Mouse (Mus musculus): ENCODE measurements at regions not wholly inside any gene's neighbourhood (a gene's known extent, or its start where the extent isn't known, plus 50 kb on each side); places are given as distances from the start of the nearest gene placed in this dataset.

DNA sequence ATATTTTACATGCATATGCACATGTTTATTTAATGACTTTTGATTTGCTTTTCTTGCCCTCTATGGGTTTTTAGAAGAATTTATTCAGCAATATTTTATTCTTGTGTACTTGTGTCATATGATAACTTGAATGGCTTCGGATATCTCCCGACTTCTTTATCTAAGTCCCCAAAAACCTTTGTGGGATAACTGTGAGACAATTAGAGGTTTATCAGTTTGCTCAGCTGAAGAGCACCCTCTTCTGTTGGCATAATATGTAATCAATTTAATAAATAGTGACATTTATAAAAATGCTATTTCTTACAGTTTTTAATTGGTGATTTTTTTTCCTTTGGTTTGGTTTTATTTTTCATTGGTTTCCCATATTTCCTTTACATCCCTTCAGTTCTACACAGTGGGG lies 194.2 kb upstream of the Tent5a start:
- no peak for DNase-seq

DNA sequence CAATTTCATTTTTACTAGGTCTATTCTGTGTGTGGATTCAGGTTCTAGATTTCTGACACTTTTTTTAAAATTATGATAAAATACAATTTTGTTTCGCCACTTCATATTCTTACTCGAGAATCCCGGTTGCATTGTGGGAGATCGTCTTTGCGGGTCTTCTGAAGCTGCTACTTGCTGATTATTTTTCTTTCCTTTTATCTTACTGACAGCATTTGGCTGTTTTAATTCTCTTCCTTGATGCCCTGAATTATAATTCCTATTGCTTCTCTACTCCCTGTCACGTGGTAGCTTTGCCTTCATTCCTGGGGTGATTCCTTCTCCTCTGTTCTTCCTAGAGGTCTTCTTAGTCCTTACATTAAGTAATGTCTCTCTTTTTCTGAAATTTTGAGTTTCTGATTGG lies 193.8 kb upstream of the Tent5a start:
- DNase-seq: no peak

DNA sequence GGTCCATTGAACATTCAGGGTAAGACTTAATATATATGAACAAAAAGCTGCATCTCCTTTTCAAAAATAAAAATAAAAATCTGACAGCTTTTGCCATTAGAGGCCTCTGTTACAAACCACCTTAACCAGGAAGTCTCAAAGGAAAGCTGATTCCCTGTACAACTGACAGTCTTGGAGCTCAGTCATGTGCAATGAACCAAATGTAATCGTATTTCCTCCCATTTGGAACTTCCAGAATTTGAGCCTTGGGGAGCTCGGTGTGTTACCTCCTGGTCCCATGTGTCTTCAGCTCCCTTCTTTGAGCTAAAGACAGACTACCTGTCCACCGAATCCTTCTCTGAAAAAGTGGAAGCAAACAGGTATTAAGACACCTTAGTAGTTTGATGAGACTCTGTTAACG lies 171.9 kb upstream of the Tent5a start:
- no peak for DNase-seq

DNA sequence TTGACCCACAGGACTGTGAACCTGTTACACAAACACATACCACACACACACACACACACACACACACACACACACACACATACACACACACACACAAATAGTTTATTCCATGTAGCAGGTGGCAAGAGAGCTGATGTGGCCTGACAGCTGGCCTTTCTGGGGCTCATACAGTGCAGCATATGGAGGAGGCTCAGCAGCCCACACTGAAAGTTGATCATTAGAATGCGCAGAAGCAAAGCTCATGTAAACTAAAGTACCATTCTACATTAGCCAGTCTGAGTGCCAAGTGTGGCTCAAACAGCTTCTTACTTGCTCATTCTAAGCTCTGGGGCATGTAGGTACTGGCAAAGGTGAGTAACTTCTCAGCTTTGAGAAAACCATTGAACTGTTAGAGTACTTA lies 170.2 kb upstream of the Tent5a start:
- no peak for DNase-seq

DNA sequence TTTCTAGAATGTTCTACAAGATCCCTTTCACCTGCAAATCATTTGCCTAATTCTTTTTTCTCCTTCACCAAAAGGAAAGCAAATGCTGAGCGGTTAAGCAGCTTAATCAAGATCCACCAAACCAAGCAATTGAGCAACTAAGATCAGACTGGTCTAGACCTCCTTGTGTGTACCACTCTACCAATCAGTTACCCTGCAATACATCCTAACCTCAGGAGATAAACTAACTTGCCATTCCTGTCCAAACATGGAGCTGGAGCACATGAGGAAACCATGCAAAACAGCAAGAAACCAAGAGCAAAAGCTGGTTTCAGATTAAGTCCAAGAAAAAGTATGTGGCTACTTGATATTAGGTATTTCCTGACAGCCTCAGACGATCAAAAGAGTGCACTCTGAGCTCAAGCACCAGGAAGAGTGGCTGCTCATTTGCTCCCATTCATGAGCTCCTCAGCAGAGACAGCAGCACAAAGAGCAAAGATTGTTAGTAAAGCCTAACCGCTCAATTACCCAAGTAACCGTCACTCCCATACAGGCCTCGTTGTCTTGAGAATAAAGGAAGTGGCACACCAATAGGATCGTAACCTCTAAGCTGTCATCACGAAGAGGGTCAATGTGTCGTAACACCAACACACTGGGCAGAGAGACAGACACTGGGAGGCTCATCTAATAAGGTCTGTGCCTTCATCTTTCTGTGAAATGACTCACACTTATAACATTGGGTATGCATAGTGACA lies 169.5 kb upstream of the Tent5a start:
- no peak for DNase-seq

DNA sequence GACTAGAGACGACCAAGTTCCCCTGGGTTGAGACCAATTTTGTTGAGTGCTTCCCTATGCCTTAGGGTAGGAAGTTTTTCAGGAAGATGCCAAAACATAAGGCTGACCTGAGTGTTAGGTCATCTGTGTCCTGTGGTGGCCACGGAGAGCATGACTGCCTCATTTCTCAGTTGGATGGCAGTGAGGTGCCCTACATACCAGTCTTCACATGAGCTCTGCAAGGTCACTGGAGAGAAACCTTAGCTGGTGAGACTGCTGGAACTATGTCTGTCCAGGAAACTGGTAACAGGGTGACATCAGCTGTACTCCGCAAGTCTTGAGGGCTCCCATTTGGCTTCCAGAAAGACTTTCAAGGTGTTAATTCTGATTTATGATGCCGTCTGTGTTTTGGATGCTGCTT lies 167.9 kb upstream of the Tent5a start:
- DNase-seq: no peak

DNA sequence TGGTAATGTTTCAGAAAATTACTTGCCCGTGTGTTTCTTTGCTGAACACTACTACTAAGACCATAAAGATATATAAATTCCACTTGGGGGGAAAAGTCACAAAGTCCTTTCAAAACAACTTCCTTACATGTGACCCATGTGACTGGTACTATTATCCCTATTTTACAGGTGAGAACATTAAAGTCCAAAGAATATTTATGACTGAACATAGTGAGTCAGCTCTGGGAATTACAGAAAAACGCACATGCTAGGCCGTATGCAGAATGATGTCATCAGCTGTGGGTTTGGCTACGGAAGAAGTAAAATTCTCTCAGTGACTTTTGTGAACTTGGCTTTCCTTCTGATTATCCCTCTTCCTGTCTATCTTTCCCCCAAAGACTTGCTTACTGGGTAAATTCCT lies 166.6 kb upstream of the Tent5a start:
- DNase-seq: no peak

DNA sequence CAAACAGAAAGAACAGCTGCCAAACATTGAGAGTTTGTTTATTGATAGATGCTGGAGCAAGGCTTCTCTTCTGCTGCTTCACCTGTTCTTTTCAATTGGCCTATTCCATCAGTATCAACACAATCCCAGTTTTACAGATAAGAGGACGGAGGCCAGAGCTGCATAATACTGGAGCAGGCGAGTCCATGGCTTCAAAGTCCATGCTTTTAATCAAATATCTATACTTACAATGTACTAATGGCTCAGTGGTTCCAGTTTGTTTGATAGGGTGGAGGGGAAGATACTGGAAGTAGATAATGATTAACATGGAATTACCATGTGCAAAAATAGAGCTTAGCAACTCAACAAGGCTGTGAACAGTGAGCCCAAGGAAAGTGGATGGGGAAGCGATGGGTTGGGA lies 163.2 kb upstream of the Tent5a start:
- no peak for DNase-seq

DNA sequence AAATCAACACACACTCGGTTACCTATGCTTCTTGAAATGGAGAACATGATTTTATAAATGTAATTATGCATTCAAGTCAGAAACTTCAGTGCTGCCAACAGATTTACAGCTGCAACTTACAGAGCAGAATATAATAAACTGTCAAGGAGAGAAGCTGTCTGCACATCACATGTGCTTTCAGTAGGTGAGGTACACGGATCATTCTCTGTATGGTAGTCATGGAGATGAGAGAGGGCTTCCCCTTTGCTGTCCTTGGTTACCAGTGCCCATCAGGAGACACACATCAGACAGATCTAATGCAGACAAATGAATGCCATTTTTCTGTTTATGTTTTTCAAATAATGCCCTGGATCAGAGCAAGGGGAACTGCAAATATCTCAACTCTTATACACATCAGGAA lies 160.8 kb upstream of the Tent5a start:
- DNase-seq: no peak

DNA sequence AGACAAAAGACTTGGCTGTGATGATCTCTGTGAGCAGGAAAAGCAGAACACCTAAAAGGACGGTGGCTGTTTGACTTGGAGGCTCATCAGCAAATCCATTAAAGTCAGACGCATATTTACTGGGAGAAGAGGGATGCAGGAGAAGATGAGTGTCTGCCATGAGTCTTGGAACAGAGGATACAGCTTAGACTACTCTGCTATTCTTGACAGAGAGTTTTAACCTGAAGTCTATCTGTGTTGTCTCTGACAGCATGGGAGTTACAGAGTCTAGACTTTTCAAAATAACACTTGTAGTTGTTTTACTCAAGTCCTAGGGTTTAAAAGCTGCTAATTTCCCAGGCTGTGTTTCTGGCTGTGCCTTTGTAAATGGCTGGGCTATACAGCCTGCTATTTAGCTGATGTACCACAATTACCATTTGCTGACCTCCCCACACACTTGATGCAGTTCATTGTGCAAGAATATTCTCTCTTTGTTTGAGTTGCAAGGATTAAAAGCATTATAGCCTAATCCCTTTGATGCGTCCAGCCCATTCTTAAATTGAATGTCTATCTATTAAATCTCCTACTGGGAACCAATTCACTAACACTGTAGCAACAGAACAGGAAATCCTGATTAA lies 160.0 kb upstream of the Tent5a start:
- DNase-seq: no peak

DNA sequence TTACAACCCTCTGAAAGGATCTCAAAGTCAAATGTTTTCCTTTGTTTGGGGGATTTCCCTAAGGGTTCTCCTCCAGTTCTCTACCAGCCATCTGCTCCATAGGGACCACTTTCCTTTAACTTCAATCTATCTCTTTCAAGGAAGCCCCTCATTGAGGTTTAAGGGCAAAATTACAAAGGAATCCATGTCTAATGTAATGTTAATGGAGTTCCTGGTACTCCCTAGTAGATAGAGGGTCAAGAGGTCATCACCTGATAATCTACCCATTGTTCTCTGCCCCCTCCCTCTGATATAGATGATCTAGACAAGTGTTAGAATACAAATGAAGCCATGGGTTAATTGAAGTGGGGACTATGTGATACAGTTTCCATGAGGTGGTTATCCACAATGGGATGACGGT lies 158.6 kb upstream of the Tent5a start:
- DNase-seq: no peak

DNA sequence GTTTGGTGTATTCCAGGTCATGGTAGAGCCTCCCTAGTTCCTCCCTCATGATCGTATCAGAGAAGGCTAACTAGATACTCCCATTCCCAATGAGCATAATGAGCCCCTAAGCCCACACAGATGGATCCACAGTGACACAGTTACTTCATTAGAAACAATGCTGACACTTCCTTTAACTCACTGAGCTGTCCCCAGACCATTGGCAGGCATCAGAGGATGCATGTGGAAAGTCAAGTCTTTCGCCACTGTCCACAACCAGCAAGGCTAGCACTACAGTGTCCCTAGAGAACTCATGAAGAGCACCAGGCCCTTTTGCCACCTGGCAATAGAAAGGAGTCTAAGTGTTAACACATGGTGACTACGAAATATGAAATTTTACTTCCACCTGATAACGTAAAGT lies 156.1 kb upstream of the Tent5a start:
- no peak for DNase-seq

DNA sequence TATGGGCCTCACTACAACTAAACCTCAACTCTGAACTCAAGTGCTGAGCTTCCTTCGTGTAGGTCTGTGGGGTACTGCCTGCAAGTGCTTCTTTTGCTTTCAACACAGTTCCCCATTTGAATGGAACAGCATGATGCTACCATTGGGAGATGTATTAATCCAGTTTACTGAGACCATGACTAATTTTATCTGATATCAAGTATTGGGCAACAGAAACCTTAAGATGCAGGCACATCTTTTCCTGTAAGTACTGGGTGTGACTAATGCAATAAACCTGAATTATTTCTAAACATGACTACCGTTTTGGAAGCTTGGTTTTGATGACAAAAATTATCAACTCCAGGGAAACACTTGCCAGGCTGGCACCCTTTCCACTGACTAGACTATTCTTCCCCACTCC lies 153.4 kb upstream of the Tent5a start:
- DNase-seq: no peak

DNA sequence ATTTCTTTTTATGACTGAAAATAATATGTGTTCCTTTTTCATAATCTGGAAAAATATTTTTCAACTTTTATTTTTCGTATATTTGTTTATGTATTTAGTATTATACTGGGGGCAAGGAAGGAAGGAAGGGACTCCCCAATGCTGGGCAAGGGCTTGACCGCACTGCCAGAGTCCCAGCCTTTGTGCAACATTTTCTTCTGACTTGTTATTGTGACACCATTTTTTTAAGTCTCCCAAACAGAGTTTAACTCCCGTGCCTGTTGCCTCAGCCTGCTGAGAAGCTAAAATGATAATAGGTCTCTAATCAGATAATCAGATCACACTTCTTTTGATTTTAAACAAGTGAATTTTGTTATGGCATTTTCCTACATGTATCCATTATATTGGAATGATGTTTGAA lies 148.1 kb upstream of the Tent5a start:
- no peak for DNase-seq

DNA sequence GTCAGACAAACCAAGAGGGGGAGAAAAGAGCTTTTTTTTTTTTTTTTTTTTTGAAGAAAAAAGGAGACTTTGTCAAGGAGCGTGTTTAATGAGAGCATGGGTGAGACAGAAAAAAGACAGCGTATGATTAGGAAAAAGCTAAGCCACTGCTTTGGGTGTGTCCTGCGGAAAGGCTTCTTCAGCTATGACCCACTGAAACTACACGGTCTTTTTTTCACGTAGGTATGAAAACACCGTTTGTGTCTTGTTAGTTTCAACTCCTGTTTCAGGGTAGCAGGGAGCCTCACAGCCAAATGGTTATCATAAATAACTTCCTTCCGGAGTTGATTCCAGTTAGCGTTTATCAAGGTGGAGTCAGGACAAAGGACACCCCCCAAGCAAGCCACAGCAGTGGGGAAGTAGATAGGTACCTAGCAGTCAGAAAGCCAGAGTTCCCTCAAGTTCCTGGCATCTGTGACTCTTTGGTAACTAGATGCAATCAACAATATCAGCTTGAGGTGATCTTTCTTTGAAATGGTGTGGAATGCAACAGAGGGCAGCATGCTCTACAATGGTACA lies 143.2 kb upstream of the Tent5a start:
- DNase-seq: no peak

DNA sequence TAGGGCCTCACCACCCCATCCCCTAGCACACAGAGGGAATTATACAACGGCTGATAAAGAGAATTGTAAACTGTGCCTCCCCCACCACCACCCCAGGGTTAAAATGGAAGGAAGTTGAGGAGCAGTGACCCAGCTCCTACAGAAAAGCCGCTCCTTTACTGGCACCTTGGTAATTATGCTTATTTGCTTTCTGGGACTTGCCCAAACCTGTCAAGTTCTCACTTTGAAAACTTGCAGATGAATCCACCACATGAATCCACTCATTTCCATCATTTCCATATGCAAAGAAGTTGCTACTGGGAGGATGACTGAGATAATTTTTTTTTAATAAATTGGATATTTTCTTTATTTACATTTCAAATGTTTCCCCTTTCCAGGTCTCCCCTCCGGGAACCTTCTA lies 142.1 kb upstream of the Tent5a start:
- DNase-seq: no peak

DNA sequence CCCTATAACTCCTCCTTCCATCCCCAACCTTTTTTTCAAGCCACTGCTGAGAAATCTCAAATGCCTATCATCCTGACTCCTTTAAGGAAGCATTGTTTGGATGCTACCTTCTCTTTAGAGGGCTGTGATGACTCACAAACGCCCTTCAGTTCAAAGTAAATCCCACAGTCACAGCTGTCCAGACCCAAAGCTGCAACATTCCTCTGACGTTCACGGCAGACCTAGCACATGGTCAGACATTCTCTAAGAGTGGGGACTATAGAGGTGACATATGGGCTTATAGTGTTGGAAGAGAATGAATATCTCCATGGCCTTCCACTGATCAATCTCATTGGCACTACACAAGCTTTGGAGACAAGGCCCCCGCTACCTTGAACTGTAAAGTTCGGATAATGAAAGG lies 139.5 kb upstream of the Tent5a start:
- no peak for DNase-seq

DNA sequence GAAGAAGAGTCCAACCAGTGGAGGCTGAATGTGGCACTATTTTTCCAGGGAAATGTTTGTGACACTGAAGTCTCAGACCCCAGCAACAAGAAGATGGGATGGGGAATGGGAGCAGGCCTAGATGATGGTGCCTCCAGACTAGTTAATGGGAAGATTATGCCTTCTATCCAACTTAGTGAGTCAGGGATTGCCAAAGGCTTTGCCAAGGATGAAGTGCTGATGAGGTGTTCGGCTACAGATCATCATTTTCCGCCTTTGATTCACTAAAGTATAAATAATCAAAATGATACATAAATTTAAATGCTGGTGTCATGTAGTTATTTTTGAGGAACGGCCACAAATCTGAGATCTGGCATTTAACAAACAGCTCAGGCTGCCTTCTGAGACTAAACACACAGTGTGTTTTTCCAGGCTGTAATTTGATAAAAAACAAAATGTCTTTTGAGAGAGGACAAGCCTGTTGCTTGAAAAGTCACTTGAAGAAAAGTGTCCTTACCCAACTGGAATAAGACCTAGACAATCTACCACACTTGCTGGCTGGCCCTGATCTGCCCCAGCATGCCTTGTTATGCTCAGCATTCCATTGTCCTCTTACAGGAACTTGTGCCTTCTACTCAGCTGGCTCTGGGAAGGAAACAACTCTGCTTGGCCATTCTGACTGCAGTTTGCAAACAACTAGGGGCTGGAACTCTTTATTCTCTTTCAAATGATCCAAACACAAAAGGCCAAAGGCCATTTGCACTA lies 132.1 kb upstream of the Tent5a start:
- DNase-seq: no peak

DNA sequence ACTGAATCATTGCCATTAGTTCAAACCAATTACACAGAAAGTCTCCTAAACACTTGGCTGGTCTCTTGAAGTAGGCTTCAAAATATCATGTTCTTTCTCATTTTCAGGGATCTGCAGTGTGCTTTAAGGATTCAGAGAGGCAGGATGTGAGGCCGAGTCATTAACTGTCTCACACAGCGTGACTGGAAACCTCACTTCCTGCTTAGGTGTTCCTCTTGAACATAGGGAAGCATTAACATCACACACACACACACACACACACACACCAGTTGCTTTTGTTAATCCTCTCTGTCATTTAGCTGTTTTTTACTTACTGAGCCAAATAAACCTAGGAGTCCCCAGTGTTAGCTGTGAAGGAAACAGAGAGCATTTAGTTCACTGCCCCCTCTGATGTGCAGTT lies 131.2 kb upstream of the Tent5a start:
- no peak for DNase-seq

DNA sequence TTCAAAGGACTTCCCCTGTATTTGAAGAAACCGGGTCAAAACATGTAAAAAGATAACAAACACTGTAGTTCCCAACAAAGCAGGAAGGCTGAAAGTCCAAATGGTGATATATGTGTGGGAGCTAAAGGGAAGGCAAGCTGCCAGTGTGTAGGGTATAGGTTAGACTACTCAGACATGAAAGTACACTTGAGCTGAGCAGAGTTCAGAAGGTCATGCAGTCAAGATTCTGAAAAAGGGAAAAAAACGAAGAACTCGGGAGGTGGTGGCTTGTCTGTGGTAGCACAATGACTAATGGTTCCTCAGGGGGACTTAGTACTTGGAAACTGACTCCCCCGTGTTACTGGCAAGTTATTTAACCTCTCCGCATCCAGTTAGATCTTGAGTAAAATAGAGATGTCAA lies 130.3 kb upstream of the Tent5a start:
- DNase-seq: no peak

DNA sequence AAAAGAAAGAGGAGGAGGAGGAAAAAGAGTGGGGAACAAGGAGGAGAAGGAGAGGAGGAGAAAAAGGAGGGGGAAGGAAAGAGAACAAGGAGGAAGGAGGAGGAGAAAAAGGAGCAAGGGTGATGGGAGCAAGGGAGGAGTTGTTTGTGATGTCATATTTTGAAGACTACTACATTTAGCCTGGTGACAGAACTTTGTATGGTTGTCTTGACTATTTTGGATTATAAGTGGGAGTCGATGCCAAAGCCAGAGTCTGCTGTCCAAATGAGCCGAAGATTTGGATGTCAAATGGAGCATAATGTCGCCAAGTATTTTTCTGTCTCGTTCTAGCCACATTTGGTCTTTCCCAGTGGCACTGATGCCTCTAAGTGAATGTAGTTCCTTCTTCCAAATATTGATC lies 128.2 kb upstream of the Tent5a start:
- no peak for DNase-seq

DNA sequence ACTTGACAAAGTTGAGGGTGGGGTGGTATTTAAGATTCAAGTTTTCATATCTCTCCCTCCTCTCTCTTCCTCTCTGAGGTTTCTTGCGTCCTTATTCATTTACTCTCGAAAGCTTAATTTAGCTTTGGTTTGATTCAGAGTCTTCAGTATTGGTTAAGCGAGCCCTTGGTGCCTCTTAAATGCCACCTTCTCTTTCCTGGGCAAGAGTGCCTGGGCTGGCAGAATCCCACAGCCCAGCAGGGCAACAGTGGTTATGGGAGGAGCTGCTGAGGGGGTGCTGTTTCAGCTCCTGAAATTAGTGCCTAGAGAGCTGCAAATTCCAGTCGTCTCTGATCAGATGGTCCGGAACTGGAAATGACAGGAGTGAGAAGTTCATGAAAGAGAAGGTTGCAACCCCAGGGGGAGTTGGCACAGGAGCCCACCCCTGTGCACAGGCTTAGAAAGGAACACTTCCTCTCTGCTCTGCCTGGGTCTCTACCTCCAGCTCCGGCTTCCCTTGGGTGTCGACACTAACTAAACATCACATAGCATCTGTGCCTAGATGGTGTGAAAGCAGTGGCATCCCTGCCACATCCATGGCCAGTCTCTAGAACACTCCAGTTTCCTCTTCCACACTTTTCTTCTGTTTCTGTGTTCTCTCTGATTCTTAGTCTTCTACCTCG lies 125.2 kb upstream of the Tent5a start:
- DNase-seq: no peak

DNA sequence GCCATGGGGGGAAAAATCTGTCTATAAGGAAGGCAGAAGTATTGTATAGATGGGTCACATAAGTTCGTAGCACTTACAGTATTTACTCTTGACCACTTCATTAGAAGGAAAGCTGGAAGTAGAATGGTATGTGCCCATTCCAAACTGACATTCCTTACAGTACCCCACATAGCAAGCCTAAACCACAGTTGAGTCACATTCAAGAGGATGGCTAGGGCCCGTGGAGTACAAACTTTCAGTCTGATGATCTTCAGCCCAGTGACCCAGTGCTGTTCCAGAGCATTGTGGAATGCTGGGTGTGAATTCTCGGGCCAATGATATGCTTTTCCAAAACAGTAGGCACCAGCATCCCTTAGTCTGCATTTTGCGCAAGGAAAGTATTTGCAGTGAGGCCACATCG lies 124.2 kb upstream of the Tent5a start:
- DNase-seq: no peak

Measured in adrenal gland, postnatal 10 days (tissue).